Mouse (Mus musculus): Measurements from ENCODE around the gene Cgnl1. TPM values are rescaled to one million over a fixed set of nuclear protein-coding genes. Genes with fewer than 3 reads are reported as not detected.

Gene Cgnl1
- polyA plus RNA-seq, 1 experiment: 2.8 TPM

DNA sequence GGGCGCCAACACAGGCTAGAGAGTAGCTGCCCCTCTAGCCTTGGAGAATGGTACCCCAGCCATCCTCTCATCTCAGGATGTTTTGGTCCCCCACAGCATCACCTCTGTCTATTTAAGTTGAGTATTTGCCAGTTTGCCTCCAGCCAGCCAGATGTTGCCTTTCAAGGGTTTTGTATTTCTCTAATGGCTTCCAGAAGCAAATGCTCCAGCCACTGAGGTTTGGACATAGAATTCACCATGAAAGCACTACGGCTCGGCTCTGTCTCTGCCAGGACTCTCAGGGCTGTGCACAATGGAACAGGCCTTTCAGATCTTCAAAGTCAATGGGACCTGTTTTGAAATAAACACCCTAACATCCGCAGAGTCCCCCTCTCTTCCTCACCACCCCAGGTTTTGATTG is 17.9 kb downstream of the Cgnl1 start:
- H3K27ac ChIP-seq (ENCODE audit: control insufficient read depth, insufficient read depth, low read length): no peak overlapping the region
- H3K27me3 ChIP-seq (ENCODE audit: control insufficient read depth, insufficient read depth, low read length): no peaks in the 10 kb centered on the region
- H3K36me3 ChIP-seq (ENCODE audit: control insufficient read depth, insufficient read depth, low read length): no peaks in the 10 kb centered on the region
- no peak overlapping the region for H3K4me3 ChIP-seq (ENCODE audit: control insufficient read depth, insufficient read depth, low read length)
- 90% methylated on average over 4 of the region's 4 CpGs for WGBS
- no peak for DNase-seq
- H3K4me1 ChIP-seq (replicated peaks; ENCODE audit: control insufficient read depth, insufficient read depth, low read length): no peaks in the 10 kb centered on the region
- TF ChIP-seq CTCF (IDR thresholded peaks at IDR 0.05; ENCODE audit: borderline replicate concordance, control insufficient read depth, extremely low read depth, insufficient read depth, low read length, poor library complexity): no peak
- TF ChIP-seq POLR2A (IDR thresholded peaks at IDR 0.05; ENCODE audit: control insufficient read depth, extremely low read depth, insufficient read depth, low read length, poor library complexity): no peak

- no peak for DNase-seq
Observed at GRCm38 (mm10) chr9:71753117-71753516, 18.3 kb downstream of the Cgnl1 start.

DNA sequence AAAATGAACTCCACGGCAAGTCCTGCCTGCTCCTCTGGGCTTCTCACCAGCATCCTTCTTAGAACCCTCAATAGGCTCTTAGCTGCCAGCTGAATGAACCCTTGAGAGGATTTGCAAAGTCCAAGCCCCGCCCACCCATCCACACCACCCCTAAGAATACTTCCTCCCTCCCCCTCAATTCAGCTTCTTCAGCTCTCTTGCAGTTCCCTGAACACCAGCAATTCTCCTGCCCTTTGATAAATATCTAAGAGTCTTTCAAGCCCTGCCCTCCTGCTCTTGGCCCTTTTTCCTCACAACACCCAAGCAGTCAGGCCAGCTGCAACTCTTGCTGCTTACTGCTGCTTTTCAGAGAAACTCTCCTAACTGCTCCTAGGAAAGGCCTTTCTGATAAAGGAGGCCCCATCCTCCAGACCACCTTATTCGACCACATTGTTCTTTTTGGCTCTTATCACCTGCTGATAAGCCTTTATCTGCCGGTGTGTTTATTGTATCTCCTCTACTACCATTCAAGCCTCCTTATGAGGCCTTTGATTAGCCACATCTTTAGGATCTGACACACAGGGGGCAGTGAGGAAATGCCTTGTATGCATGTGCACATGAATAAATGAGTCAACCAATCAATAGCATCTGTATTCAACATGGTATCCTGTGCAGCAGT is 21.3 kb downstream of the Cgnl1 start:
- no peaks in the 10 kb centered on the region for H3K27me3 ChIP-seq (ENCODE audit: control insufficient read depth, insufficient read depth, low read length)
- no peak overlapping the region for H3K4me3 ChIP-seq (ENCODE audit: control insufficient read depth, insufficient read depth, low read length)
- TF ChIP-seq CTCF (IDR thresholded peaks at IDR 0.05; ENCODE audit: borderline replicate concordance, control insufficient read depth, extremely low read depth, insufficient read depth, low read length, poor library complexity) (no peak), POLR2A (IDR thresholded peaks at IDR 0.05; ENCODE audit: control insufficient read depth, extremely low read depth, insufficient read depth, low read length, poor library complexity) (no peak)
- H3K4me1 ChIP-seq (replicated peaks; ENCODE audit: control insufficient read depth, insufficient read depth, low read length): no peaks in the 10 kb centered on the region
- no peak overlapping the region for H3K27ac ChIP-seq (ENCODE audit: control insufficient read depth, insufficient read depth, low read length)
- DNase-seq: no peak
- no peaks in the 10 kb centered on the region for H3K36me3 ChIP-seq (ENCODE audit: control insufficient read depth, insufficient read depth, low read length)
- 53% methylated on average over 4 of the region's 4 CpGs for WGBS

More at GRCm38 (mm10) chr9:71753117-71753516, 18.3 kb downstream of the Cgnl1 start:
- Histone ChIP-seq H3K27ac (ENCODE audit: control insufficient read depth, insufficient read depth, low read length) (no peak overlapping the region), H3K36me3 (ENCODE audit: control insufficient read depth, insufficient read depth, low read length) (no peaks in the 10 kb centered on the region), H3K4me3 (ENCODE audit: control insufficient read depth, insufficient read depth, low read length) (no peak overlapping the region), H3K27me3 (ENCODE audit: control insufficient read depth, insufficient read depth, low read length) (no peaks in the 10 kb centered on the region), H3K4me1 (replicated peaks; ENCODE audit: control insufficient read depth, insufficient read depth, low read length) (no peaks in the 10 kb centered on the region)
- 76% methylated on average over 2 of the region's 2 CpGs for WGBS
- no peak for TF ChIP-seq POLR2A (IDR thresholded peaks at IDR 0.05; ENCODE audit: control insufficient read depth, extremely low read depth, insufficient read depth, low read length, poor library complexity)
- TF ChIP-seq CTCF (IDR thresholded peaks at IDR 0.05; ENCODE audit: borderline replicate concordance, control insufficient read depth, extremely low read depth, insufficient read depth, low read length, poor library complexity): no peak

- Histone ChIP-seq H3K27ac (ENCODE audit: control insufficient read depth, insufficient read depth, low read length) (no peak overlapping the region), H3K4me1 (replicated peaks; ENCODE audit: control insufficient read depth, insufficient read depth, low read length) (no peaks in the 10 kb centered on the region), H3K36me3 (ENCODE audit: control insufficient read depth, insufficient read depth, low read length) (no peaks in the 10 kb centered on the region), H3K4me3 (ENCODE audit: control insufficient read depth, insufficient read depth, low read length) (no peak overlapping the region), H3K27me3 (ENCODE audit: control insufficient read depth, insufficient read depth, low read length) (no peaks in the 10 kb centered on the region)
- no peak for DNase-seq
- TF ChIP-seq POLR2A (IDR thresholded peaks at IDR 0.05; ENCODE audit: control insufficient read depth, extremely low read depth, insufficient read depth, low read length, poor library complexity) (no peak), CTCF (IDR thresholded peaks at IDR 0.05; ENCODE audit: borderline replicate concordance, control insufficient read depth, extremely low read depth, insufficient read depth, low read length, poor library complexity) (no peak)
- WGBS: 95% methylated on average over 4 of the region's 4 CpGs
Observed at GRCm38 (mm10) chr9:71746405-71746804, 25.0 kb downstream of the Cgnl1 start.

GRCm38 (mm10) chr9:71738081-71738930 is 33.1 kb downstream of the Cgnl1 start:
- no peaks in the 10 kb centered on the region for H3K27me3 ChIP-seq (ENCODE audit: control insufficient read depth, insufficient read depth, low read length)
- H3K4me3 ChIP-seq (ENCODE audit: control insufficient read depth, insufficient read depth, low read length): no peak overlapping the region
- DNase-seq: no peak
- H3K36me3 ChIP-seq (ENCODE audit: control insufficient read depth, insufficient read depth, low read length): no peaks in the 10 kb centered on the region
- no peaks in the 10 kb centered on the region for H3K4me1 ChIP-seq (replicated peaks; ENCODE audit: control insufficient read depth, insufficient read depth, low read length)
- no peak for TF ChIP-seq CTCF (IDR thresholded peaks at IDR 0.05; ENCODE audit: borderline replicate concordance, control insufficient read depth, extremely low read depth, insufficient read depth, low read length, poor library complexity)
- no peak for TF ChIP-seq POLR2A (IDR thresholded peaks at IDR 0.05; ENCODE audit: control insufficient read depth, extremely low read depth, insufficient read depth, low read length, poor library complexity)
- H3K27ac ChIP-seq (ENCODE audit: control insufficient read depth, insufficient read depth, low read length): no peak overlapping the region
- whole genome bisulfite sequencing: 78% methylated on average over 12 of the region's 12 CpGs

- H3K4me1 ChIP-seq (replicated peaks; ENCODE audit: control insufficient read depth, insufficient read depth, low read length): no peaks in the 10 kb centered on the region
- H3K4me3 ChIP-seq (ENCODE audit: control insufficient read depth, insufficient read depth, low read length): no peak overlapping the region
- 90% methylated on average over 3 of the region's 3 CpGs for WGBS
- H3K36me3 ChIP-seq (ENCODE audit: control insufficient read depth, insufficient read depth, low read length): no peaks in the 10 kb centered on the region
- TF ChIP-seq CTCF (IDR thresholded peaks at IDR 0.05; ENCODE audit: borderline replicate concordance, control insufficient read depth, extremely low read depth, insufficient read depth, low read length, poor library complexity) (no peak), POLR2A (IDR thresholded peaks at IDR 0.05; ENCODE audit: control insufficient read depth, extremely low read depth, insufficient read depth, low read length, poor library complexity) (no peak)
- no peaks in the 10 kb centered on the region for H3K27me3 ChIP-seq (ENCODE audit: control insufficient read depth, insufficient read depth, low read length)
- no peak overlapping the region for H3K27ac ChIP-seq (ENCODE audit: control insufficient read depth, insufficient read depth, low read length)
- no peak for DNase-seq
Observed at GRCm38 (mm10) chr9:71737257-71738023, 34.0 kb downstream of the Cgnl1 start.

Data from thymus, adult 2 months (tissue).